ENCODE assay signal across 8 mouse cellular contexts in the genomic region with DNA sequence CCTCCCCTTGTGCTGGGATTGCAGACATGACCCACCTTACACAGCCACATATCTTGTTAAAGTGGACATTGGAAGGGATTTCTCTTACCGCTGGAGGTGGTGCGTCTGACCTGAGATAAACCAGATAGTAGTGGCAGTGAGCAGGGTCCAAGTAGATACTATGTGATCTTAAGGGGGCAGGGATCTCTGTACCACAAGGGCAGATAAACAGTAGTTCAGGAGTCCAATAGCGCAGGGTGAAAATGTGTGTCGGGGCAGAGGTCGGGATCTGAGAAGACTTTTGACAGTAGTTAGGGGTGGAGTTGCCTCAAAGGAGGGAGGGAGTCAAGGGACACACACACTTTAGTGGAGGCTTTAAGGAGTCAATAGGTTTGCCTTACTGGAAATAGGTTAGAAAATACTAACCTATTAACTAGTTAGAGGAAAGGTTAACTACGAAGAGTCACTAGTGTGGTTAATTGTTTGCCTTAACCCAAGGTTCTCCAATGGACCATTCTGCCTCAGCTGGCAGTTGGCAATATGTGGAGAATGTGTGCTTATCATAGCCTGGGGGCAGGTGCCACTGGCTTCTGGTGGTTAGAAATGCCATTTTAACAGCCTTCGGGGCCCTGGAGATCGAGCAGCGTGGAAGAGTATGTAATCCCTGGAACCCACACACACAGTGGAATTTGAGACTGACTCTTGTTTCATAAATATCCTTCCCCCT. TPM values are rescaled to one million over a fixed set of nuclear protein-coding genes. Genes with fewer than 3 reads are reported as not detected.
DNase-seq lines count a peak whose midpoint lies in the region; ATAC-seq lines count a peak whose summit lies in the region.

No protein-coding gene starts in this region.

- peak; percentile 63 for DNase-seq in kidney, adult 18-20 months
- no peak for DNase-seq in kidney, postnatal 4 days
- peak; percentile 68 for DNase-seq in kidney, postnatal 14 days
- DNase-seq in gastrocnemius, postnatal 36 days, result no peak
- no peak for DNase-seq in cerebellum, adult 9-10 months
- DNase-seq in left cerebral cortex, adult 18-20 months (ENCODE audit: low spot score in 2 of 2), result no peak

- ATAC-seq in erythroid progenitor cell, adult 5-6 weeks (replicated peaks; ENCODE audit: low FRiP score, poor library complexity, severe bottlenecking), result peak; percentile 35
- ATAC-seq in megakaryocyte-erythroid progenitor cell, adult 5-6 weeks (replicated peaks; ENCODE audit: low FRiP score, low TSS enrichment, poor library complexity, severe bottlenecking), result peak; percentile 69

- intact Hi-C loops in gastrocnemius, postnatal 36 days (cut with DNase I), result no loop called here

RNA-seq across cellular contexts. Expression of a gene that starts 3.0 kb away (rescaled TPM):
- 13.4 and 18.0 TPM in 2 replicates for total RNA-seq in erythroid progenitor cell, adult 5-6 weeks (2015; ENCODE audit: low replicate concordance)
- 6.9 and 10.8 TPM in 2 replicates for total RNA-seq in erythroid progenitor cell, adult 5-6 weeks (2017; ENCODE audit: low replicate concordance)
- total RNA-seq in megakaryocyte-erythroid progenitor cell, adult 5-6 weeks (2014; fragmentation: Nextera tagmentation), result 26.5 and 30.9 TPM in 2 replicates
- 8.1 and 11.3 TPM in 2 replicates for total RNA-seq in megakaryocyte-erythroid progenitor cell, adult 5-6 weeks (2017)
- total RNA-seq in gastrocnemius, postnatal 36 days (2021), result 1 to 10 TPM; 3.0 to 4.4 TPM
- total RNA-seq in left cerebral cortex, adult 18-20 months (2021), result 10 to 100 TPM; 32.7 to 35.0 TPM

Comparison
In these comparisons a context has a peak if more than half of its experiments do, and no peak if none do; other contexts are left out.
1. DNase-seq: peak in kidney, adult 18-20 months (single experiment) and kidney, postnatal 14 days (single experiment); none in kidney, postnatal 4 days (0 of 2), gastrocnemius, postnatal 36 days (0 of 2), cerebellum, adult 9-10 months (single experiment) and left cerebral cortex, adult 18-20 months (0 of 2).